Mouse (Mus musculus) hindbrain, embryonic 11.5 days (tissue): ENCODE data around the gene Ifnlr1. TPM values are rescaled to one million over a fixed set of nuclear protein-coding genes. Genes with fewer than 3 reads are reported as not detected.

Experiments used
- ATAC-seq: fragments of 200-750 bp; cut with Nextera tagmentation; 2 replicates; pipeline ENCODE4 v1.8.0; 2017; ENCODE audit warnings: mild to moderate bottlenecking, moderate TSS enrichment, moderate library complexity; ENCODE audit not compliant: low FRiP score
- DNase-seq: peaks from one replicate; pipeline ENCODE4 v3.0.0-alpha.2; 2015; ENCODE audit warnings: low spot score
- H3K27ac ChIP-seq: fragments of 300-500 bp; sonication (generic); 2 replicates; pipeline ENCODE4 v1.5.1; 2014; ENCODE audit warnings: mild to moderate bottlenecking, low read depth, low read length
- H3K27me3 ChIP-seq: fragments of 300-500 bp; sonication (generic); 2 replicates; pipeline ENCODE4 v1.6.1; 2014; ENCODE audit warnings: mild to moderate bottlenecking, low read length, moderate library complexity, mixed read lengths; ENCODE audit not compliant: control insufficient read depth, insufficient read depth
- H3K36me3 ChIP-seq: fragments of 300-500 bp; sonication (generic); 2 replicates; pipeline ENCODE4 v1.6.1; 2014; ENCODE audit warnings: mild to moderate bottlenecking, low read length, moderate library complexity, mixed read lengths; ENCODE audit not compliant: control insufficient read depth, insufficient read depth
- H3K4me1 ChIP-seq: fragments of 300-500 bp; sonication (generic); replicated peaks from 2 replicates; pipeline ENCODE4 v1.6.1; 2014; ENCODE audit warnings: low read length, mixed read lengths; ENCODE audit not compliant: control insufficient read depth, insufficient read depth
- H3K4me2 ChIP-seq: fragments of 300-500 bp; sonication (generic); replicated peaks from 2 replicates; pipeline ENCODE4 v1.6.1; 2014; ENCODE audit warnings: mild to moderate bottlenecking, low read depth, low read length
- H3K4me3 ChIP-seq: fragments of 300-500 bp; sonication (generic); 2 replicates; pipeline ENCODE4 v1.5.1; 2014; ENCODE audit warnings: low read depth, low read length
- H3K9ac ChIP-seq: fragments of 300-500 bp; sonication (generic); 2 replicates; pipeline ENCODE4 v1.6.1; 2014; ENCODE audit warnings: low read depth, low read length
- H3K9me3 ChIP-seq: fragments of 300-500 bp; sonication (generic); 2 replicates; pipeline ENCODE4 v1.6.1; 2016; ENCODE audit warnings: low read length; ENCODE audit not compliant: control insufficient read depth
- WGBS: fragments of 180-500 bp; shearing (Covaris S2); extraction: QIAGEN DNeasy Blood & Tissue Kit; methylation state at CpG from one replicate; pipeline ENCODE4 v1.1.7; 2014; 5-methylcytosine and 5-hydroxymethylcytosine counted together
- polyA plus RNA-seq: library from polyadenylated mRNA; unstranded; fragments of >200 nt; fragmentation: Nextera tagmentation; extraction: Ambion mirVana; gene quantifications from 2 replicates; pipeline ENCODE4 v1.2.1, GENCODE M21; 2014

The Ifnlr1 gene
- polyA plus RNA-seq, 1 experiment from 2014 or later: 0.71 TPM

- H3K4me3 ChIP-seq: no peak overlapping the region
- no peaks in the 10 kb centered on the region for H3K36me3 ChIP-seq
- ATAC-seq: no peak
- no peak overlapping the region for H3K4me2 ChIP-seq
- H3K4me1 ChIP-seq: peaks cover 4% of the 10 kb centered on the region; the same call in 1 of the 2 replicates
- no peak overlapping the region for H3K27ac ChIP-seq
- H3K9ac ChIP-seq: no peak overlapping the region
- no peaks in the 10 kb centered on the region for H3K9me3 ChIP-seq
- WGBS: 87% methylated on average over 12 of the region's 12 CpGs
- DNase-seq: no peak
- no peaks in the 10 kb centered on the region for H3K27me3 ChIP-seq
These were observed 27.2 kb upstream of the Ifnlr1 start for GRCm38 (mm10) chr4:135658899-135659298.

GRCm38 (mm10) chr4:135661082-135661809 lies 24.8 kb upstream of the Ifnlr1 start:
- WGBS: 56% methylated on average over 6 of the region's 6 CpGs
- no peak overlapping the region for H3K4me2 ChIP-seq
- H3K4me3 ChIP-seq: no peak overlapping the region
- H3K27ac ChIP-seq: no peak overlapping the region
- no peaks in the 10 kb centered on the region for H3K9me3 ChIP-seq
- no peak for DNase-seq
- H3K27me3 ChIP-seq: no peaks in the 10 kb centered on the region
- no peaks in the 10 kb centered on the region for H3K36me3 ChIP-seq
- ATAC-seq: no peak
- no peak overlapping the region for H3K9ac ChIP-seq
- H3K4me1 ChIP-seq: no peaks in the 10 kb centered on the region; the same call in 1 of the 2 replicates

- no peak for DNase-seq
- H3K4me1 ChIP-seq: no peaks in the 10 kb centered on the region
- H3K27ac ChIP-seq: no peak overlapping the region
- H3K36me3 ChIP-seq: no peaks in the 10 kb centered on the region
- H3K27me3 ChIP-seq: no peaks in the 10 kb centered on the region
- H3K9me3 ChIP-seq: no peaks in the 10 kb centered on the region
- H3K9ac ChIP-seq: no peak overlapping the region
- no peak overlapping the region for H3K4me3 ChIP-seq
- WGBS: 87% methylated on average over 6 of the region's 6 CpGs
- H3K4me2 ChIP-seq: no peak overlapping the region
- no peak for ATAC-seq
These were observed 24.1 kb upstream of the Ifnlr1 start for GRCm38 (mm10) chr4:135661994-135662393.

DNA sequence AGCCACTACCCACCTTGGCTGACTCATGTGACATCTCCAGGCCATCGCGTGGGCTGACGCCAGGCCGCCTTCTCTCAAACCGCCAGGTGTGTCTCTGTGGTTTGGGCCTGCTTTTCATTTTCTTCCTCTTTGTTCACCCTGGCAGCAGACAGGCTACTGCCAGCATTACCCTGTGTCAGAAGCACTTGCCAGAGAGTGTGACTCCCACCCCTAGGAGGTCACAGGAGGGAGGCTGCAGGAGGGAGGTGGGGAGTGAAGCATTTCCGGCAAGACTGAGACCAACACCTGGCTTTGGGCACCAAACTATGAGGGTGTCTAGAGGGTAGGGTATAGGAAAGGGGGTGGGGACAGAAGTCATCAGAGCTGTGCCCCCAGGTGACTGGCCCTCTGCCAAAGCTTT lies 21.4 kb upstream of the Ifnlr1 start:
- 80% methylated on average over 6 of the region's 6 CpGs for WGBS
- ATAC-seq: no peak

DNA sequence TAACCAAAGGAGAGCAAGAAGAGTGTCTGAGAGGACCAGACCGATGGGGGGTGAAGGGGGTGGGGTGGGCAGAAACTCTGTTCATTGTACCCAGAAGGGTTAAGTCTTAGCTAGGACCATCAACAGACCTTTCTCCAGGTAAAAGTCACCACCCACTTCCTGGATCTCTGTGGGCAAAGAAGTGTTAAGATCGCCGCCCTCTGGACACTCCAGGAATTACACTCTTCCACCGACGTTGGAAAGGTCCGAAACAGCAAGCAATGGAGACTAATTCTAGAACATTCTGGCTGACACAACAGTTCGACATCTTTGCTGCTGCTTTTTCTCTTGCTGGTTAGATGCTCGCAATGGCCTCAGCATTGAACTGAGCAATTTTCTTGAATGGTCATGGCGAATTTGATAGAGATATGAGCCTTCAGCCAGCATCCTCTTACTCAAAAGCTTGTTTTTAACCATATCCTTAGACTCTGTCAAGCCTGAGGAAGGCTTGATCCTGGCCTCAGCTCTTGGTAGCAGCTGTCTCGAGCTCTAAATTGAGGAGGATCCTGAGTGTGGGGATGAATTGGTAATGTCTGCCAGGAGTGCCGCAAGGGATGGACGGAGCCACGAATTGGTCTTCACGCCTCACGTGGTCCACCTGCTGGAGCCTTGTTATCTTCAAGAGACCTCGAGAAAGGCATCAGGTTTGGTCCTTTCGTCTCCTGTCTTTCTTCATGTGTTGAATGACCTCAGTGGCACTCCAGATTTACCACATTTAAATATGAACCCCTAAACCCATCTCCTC lies 19.7 kb upstream of the Ifnlr1 start:
- ATAC-seq (no peak), DNase-seq (peak; percentile 75)
- Histone ChIP-seq H3K27ac (no peak overlapping the region), H3K36me3 (no peaks in the 10 kb centered on the region), H3K9ac (no peak overlapping the region), H3K4me3 (no peak overlapping the region), H3K27me3 (no peaks in the 10 kb centered on the region), H3K4me1 (no peaks in the 10 kb centered on the region), H3K4me2 (no peak overlapping the region), H3K9me3 (no peaks in the 10 kb centered on the region)
- 60% methylated on average over 17 of the region's 17 CpGs for WGBS

More for the DNA sequence above, 21.4 kb upstream of the Ifnlr1 start:
- no peak overlapping the region for H3K27ac ChIP-seq
- DNase-seq: no peak
- H3K4me1 ChIP-seq: no peaks in the 10 kb centered on the region
- no peaks in the 10 kb centered on the region for H3K9me3 ChIP-seq
- no peaks in the 10 kb centered on the region for H3K36me3 ChIP-seq
- H3K9ac ChIP-seq: no peak overlapping the region
- no peak overlapping the region for H3K4me2 ChIP-seq
- H3K27me3 ChIP-seq: no peaks in the 10 kb centered on the region
- no peak overlapping the region for H3K4me3 ChIP-seq

DNA sequence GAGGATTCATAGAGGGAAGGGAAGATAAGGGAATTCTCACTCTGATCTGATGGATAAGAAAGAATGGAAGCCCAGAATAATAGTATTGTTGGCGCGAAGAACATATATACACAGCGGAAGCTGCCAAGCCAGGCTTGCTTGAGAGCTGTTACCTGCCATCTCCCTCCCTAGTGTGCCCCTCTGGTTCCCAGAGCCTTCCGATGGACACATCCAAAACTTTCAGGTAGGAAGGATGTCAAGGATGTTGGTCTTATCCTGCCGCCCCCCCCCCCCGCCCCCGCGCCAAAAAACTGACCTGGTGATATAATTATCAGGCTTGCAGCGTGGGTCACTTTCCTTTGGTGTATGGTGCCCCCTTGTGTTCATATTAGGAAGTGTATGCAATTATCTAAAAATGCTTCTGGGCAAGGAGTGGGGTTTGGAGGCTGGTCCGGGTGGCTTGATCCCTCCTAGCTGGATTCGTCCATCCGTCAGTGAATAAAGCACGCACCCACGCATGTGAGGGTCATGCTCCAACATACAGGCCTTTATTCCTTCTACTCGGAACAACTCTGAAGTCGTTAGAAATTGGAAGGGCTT lies 18.7 kb upstream of the Ifnlr1 start:
- DNase-seq (peak; percentile 82), ATAC-seq (no peak)
- Histone ChIP-seq H3K4me2 (no peak overlapping the region), H3K9ac (no peak overlapping the region), H3K9me3 (no peaks in the 10 kb centered on the region), H3K4me3 (no peak overlapping the region), H3K36me3 (no peaks in the 10 kb centered on the region), H3K27ac (no peak overlapping the region), H3K4me1 (no peaks in the 10 kb centered on the region), H3K27me3 (no peaks in the 10 kb centered on the region)
- WGBS: 16% methylated on average over 16 of the region's 16 CpGs

DNA sequence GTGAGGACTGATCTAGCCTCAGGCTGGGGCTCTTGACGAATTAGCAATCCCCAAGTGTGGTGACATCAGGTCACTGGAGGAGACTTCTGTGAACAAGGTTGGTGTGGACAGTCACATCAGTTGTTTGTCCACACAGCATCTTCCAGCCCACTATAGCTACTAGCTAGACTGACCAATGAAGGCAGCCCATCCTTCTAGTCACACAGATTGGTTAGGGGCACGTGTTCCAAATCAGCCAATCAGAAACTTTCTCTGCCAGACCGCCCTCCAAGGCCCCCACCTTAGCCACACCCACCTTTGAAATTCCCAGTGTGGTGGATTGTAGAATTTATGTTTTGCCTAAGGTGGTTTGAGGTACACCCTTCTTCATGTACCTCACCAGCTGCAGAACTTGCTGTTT lies 12.6 kb upstream of the Ifnlr1 start:
- H3K4me3 ChIP-seq: no peak overlapping the region
- no peaks in the 10 kb centered on the region for H3K27me3 ChIP-seq
- no peaks in the 10 kb centered on the region for H3K9me3 ChIP-seq
- no peak overlapping the region for H3K27ac ChIP-seq
- no peaks in the 10 kb centered on the region; the same call in 1 of the 2 replicates for H3K4me1 ChIP-seq
- H3K4me2 ChIP-seq: no peak overlapping the region
- H3K9ac ChIP-seq: no peak overlapping the region
- DNase-seq: no peak
- 66% methylated on average over 3 of the region's 3 CpGs for WGBS
- ATAC-seq: no peak
- H3K36me3 ChIP-seq: no peaks in the 10 kb centered on the region

DNA sequence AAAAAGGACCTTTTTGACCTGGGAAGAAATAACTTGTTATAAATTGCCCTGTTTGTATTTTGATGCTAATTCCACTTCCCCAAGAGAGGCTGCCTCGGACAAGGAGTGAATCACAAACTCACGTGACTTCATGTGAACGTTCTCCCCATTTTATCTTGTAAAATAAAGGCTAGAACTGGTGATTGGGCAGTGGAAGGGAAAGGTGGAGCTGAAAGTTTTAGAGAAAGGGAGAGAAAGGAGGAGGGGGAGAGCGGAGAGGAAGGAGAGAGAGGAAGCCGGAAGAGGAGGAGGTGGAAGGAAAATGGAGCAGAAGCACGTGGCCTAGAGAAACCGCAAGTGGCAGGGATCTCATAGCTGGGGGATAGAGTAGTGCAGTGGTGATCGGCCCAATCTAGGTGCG lies 11.1 kb upstream of the Ifnlr1 start:
- no peak overlapping the region for H3K4me2 ChIP-seq
- no peaks in the 10 kb centered on the region for H3K9me3 ChIP-seq
- no peaks in the 10 kb centered on the region for H3K36me3 ChIP-seq
- no peaks in the 10 kb centered on the region; the same call in 1 of the 2 replicates for H3K4me1 ChIP-seq
- H3K9ac ChIP-seq: no peak overlapping the region
- H3K4me3 ChIP-seq: no peak overlapping the region
- no peak overlapping the region for H3K27ac ChIP-seq
- no peak for DNase-seq
- H3K27me3 ChIP-seq: no peaks in the 10 kb centered on the region; the same call in 1 of the 2 replicates
- WGBS: 71% methylated on average over 9 of the region's 9 CpGs
- no peak for ATAC-seq
